Mouse (Mus musculus) erythroblast, embryonic 14.5 days (primary cell): ENCODE data around the gene Hspb11.

Experiments used
- GATA1 ChIP-seq: IDR thresholded peaks from 2 replicates; pipeline ENCODE4 v1.6.1; 2012; ENCODE audit warnings: low read length, inconsistent platforms, mixed read lengths
- TAL1 ChIP-seq: IDR thresholded peaks from 3 replicates; pipeline ENCODE4 v1.6.1; 2012; ENCODE audit warnings: low read length, inconsistent platforms, mixed read lengths

DNA sequence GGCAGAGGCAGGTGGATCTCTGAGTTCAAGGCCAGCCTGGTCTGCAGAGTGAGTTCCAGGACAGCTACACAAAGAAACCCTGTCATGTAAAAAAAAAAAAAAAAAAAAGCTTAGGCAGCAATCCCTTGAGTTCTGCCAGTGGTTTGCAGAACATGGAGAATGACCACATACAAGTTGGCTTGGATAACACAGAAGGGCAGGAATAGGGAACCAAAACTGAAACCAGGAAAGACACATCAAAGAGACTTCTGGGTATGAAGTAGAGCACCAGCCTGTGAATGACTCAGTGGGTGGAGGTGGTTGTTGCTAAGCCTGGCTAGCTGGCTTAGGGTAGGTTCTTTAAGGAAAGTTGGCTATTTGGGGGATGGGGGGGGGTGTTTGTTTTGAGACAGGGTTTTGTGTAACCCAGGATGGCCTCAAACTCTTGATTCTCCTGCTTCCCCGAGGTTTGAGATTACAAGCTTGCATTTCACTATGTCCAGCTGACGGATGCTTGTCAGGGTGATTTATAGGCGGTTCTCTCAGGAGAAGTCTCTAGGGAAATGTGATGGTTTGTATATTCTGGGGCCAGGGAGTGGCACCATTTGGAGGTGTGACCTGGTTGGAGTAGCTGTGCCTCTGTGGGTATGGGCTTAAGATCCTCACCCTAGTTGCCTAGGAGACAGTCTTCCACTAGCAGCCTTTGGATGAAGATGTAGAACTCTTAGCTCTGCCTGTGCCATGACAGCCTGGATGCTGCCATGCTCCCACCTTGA is 32.2 kb downstream of the Hspb11 start:
- TF ChIP-seq GATA1 (no peak), TAL1 (no peak)
